Mouse (Mus musculus) cerebellum, postnatal 10 days (tissue): ENCODE results near the gene Shld2.

Experiments used
- DNase-seq, 2 experiments: peaks; one replicate each; pipeline ENCODE4 v3.0.0; 2021; ENCODE audit warnings: mixed read lengths in 2 of 2

Shld2 gene

DNA sequence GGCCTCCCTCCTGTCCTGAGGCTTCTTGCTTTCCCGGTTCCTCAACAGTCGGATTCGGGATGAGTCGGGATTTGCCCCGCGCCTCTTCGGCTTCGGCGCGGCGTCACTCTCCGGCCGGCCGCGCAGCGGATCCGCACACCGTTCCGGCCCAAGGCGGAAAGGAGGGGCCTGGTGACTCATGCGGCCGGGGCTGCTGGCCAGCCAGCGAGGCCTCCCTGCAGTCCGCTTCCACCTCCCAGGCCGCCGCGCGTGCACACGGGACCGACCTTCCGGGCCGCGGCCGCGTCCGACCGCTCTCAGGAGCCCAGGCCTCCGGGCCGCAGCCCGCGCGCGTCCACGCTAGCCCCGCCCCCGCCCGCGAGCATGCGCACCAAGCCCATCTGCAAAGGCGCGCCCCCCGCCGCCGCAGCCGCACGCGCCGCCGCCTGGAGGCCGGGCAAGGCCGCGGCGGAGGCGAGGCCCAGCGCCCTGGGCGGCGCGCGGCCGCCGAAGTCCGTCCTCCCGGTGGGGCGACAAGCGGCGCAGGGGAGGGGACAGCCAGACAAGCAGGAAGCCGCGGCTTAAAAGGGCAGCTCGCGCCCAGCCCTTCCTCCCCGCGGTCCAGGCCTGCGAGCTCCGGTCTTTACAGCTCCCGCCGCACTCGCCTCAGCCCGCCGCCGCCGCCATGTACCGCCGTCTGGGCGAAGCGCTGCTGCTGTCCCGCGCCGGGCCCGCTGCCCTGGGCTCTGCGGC, at the start of gene Shld2, which contains the start of gene Glud1:
Shld2 (minus strand) TSS at position 260 of the 732 bp plus-strand sequence.
Glud1 (plus strand) TSS at position 494 of the 732 bp plus-strand sequence.
- DNase-seq = peak; percentile 98 to 99

DNA sequence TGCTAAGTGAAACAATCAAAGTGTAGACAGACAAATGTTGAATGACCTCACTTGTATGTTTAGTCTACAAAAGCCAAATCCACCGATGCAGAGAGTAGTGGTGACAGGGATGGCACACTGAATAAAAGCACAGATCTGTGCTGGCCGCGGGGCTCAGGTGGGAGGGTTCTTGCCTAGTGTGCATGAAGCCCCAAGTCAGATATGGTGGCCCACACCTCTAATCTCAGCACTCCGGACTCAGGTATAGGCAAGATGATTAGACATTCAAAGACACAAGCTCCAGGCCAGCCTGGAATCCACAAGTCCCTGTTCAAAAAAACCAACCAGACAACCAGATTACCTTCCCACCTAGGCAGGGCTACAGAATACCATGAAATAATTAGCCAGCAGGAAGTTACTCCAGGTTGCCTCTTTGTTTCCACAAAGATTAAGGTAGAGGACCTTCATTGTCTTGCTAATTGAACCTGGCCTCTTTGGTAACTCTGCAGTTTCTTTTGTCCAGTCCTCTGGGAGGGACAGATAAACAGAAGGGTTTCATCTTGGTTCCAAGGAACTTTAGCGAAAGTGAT, 49.5 kb upstream of the Shld2 start:
- no peak for DNase-seq

DNA sequence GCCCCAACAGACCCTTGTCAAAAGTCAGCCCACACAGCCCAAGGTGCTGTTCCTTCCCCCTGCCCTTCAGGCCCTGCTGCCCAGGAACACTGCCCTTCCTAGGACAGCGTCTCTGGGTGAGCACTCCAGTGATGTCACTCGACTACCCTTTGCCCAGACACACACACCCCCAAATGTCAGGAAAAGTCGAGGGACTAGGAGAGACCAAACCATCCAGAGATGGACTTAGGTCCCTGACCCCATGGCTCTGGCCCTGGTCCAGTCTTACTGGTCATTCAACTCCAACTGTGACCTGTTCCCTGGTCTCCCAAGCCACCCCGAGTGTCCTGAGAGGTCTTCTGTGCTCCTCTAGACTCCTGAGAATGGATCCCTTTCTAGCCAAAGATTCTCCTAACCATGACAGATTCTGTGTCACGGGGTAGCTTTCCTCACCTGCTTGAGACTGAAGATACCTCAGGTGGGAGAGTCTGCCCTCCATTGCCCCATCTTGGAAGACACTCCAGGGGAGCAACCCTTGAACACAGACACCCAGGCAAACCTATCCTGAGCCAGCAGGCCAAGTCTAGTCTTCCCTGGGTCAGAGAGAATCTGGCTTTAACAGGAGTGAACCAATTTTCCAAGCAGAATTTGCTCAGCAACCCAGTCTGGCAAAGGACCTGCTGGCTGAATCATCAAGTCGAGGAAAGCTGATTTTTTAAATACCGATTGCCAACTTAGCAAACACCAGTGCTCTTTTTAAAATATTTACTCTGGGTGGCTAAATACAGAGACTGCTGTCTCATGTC, 47.6 kb upstream of the Shld2 start:
- DNase-seq = no peak

DNA sequence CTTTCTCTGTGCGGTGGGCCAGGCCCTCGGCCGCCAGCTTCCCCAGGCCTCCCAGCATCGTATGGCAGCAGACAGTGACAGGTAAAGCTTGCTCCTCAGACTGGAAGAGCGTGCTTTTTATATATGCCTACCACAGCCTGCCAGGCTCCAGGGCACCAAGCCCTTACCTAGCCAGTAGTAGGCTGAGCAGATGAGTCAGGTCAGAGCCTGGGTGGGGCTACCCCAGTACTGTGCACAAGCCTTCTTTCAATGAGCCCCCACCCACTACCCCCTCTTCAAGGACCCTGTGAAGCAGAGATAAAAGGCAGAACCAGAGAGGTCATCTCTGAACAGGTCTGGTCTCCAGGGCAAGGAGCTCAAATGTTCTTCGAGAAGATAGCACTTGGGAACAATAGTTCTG, 45.0 kb upstream of the Shld2 start, which contains the start of gene Fam25c:
Fam25c (minus strand) TSS at position 133 of the 400 bp plus-strand sequence.
- no peak for DNase-seq

- DNase-seq = no peak
Observed at GRCm38 (mm10) chr14:34354456-34354855, 44.2 kb upstream of the Shld2 start.

- no peak for DNase-seq
Observed at GRCm38 (mm10) chr14:34353326-34353725, 43.0 kb upstream of the Shld2 start.

DNA sequence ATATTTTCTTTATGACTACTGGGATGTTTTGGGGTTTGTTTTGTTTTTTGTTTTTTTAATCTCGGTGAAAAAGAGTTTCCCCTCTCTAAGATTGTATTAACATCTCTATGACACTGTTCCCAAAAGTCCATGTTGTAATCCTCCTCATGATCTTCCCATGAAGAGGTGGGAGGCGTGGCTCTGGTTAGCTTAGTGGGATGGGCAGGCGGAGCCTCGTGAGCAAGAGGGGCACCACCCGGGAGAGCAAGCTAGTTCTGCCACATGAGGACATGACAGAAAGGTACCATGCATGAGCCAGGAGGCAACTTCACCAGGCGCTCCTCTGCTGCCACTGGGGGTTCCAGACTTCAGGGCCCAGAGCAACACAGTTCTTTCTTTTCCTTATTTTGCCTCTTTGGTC, 42.2 kb upstream of the Shld2 start:
- DNase-seq = no peak

- no peak for DNase-seq
Observed at GRCm38 (mm10) chr14:34351660-34352059, 41.4 kb upstream of the Shld2 start.

- no peak for DNase-seq
Observed at GRCm38 (mm10) chr14:34349007-34349406, 38.7 kb upstream of the Shld2 start.

DNA sequence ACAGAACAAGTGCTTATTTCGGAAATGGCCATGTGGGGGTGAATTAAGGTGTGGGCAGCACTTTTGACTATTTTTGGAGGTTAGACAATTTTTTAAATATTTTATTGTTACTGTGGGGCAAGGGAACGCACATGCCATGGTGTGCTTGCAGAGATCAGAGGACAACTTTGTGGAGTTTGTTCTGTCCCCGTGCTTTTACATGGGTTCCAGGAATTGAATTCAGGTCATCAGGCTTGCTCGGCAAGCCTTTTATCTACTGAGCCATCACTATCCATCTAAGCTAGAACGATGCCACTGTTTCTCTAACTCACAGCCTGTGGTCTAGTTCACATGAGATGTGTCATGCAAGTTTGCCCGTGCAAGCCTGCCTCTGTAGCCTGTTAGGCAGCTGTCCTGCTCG, 38.0 kb upstream of the Shld2 start:
- no peak for DNase-seq

DNA sequence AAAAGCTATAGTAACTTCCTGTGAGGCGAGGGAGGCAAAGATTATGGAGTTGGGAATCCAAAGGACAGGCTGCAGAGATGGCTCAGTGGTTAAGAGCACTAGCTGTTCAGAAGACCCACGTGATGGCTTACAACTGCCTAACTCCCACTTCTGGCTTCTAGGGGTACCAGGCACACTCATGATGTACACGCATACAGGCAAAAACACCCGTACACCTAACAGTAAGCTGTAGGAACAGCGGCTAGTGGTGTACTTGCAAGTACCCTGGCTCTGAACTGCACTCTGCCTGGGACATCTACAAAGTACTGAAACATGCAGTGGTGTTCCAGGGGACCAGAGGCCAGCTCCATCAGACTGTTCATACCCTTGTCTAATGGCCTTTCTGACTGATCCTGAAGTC, 36.8 kb upstream of the Shld2 start:
- DNase-seq = no peak

DNA sequence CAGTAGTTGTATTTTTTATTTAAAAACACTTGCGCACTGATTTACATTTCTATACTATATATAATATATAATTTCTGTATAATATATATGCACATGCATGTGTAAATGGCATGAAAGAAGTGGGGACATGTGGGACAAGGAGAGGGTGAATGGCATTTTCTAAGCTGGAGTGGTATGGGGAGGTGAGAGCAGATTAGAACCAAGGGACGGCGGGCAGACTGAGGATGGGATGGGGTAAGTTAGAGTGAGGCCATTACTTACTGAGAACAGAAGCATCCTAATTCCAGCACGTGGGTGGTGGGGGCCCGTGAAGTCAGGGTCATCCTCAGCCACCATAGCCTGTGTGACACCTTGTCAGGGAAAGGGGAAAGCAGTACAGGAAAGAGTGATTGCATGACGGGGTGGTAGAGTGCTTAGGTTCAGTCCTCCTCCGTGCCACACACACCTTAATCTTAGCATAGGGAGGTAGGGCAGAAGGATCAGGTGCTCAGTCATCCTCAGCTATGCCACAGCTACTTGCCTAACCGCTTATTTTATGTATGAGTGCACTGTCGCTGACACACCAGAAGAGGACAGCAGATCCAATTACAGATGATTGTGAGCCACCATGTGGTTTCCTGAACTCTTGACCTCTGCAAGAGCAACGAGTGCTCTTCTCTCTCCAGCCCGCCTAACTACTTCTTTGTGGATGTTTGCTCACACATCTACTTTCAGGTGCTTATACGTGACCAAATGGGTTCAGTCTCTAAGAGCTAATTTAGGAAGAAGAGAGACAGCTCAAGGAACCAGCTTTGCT, 35.7 kb upstream of the Shld2 start:
- no peak for DNase-seq

GRCm38 (mm10) chr14:34344361-34344760, 34.1 kb upstream of the Shld2 start:
- DNase-seq = peak in 1 of 2 experiments; percentile 18

GRCm38 (mm10) chr14:34343078-34343477, 32.8 kb upstream of the Shld2 start:
- no peak for DNase-seq

GRCm38 (mm10) chr14:34341993-34342392, 31.7 kb upstream of the Shld2 start:
- DNase-seq = no peak

- DNase-seq = peak; percentile 18 to 26
Observed at GRCm38 (mm10) chr14:34339446-34339845, 29.2 kb upstream of the Shld2 start.

GRCm38 (mm10) chr14:34332476-34332875, 22.2 kb upstream of the Shld2 start:
- DNase-seq = peak in 1 of 2 experiments; percentile 51

DNA sequence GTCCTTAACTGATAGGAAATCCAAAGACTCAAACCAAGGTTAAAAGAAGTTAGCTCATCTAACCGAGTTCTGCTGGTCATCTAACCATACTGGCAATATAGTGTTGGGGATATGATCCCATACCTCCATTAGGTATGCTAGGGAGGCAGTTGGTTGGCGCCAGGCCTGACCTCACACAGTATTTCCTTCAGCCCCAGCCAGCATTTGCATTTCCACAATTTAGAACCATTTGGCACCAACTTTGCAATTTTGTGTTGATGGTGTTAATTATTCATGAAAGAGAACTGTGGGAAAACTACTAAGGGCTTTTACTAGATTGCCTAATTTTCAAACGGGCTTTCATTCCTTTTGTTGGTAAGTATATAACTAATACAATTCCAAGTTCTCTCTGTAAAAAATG, 21.6 kb upstream of the Shld2 start:
- DNase-seq = peak in 1 of 2 experiments; percentile 51

DNA sequence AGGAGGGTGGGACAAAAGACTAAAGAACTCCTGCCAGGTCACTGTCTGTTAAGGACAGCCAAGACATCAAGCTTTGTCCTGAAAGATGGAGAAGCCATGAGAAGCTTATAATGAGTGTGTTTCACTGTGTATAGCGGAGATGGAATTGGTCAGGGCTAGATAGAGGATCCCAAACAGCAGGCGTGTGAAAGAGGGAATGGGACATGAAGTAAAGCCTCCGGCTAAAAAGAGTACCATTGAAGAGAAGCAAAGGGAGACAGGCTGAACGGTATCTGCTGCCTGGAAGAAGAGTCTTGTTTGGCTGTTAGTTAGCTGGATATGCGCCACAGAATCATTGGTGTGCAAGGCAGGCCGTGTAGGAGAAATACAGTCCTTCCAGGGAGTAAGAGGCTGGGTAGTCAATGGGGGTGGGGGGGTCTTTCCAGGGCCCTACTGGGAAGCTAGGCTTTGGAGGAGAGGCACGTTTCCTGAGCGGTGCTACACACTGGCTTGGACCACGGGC, 20.4 kb upstream of the Shld2 start:
- DNase-seq = peak in 1 of 2 experiments; percentile 28

GRCm38 (mm10) chr14:34327618-34328017, 17.3 kb upstream of the Shld2 start:
- no peak for DNase-seq

DNA sequence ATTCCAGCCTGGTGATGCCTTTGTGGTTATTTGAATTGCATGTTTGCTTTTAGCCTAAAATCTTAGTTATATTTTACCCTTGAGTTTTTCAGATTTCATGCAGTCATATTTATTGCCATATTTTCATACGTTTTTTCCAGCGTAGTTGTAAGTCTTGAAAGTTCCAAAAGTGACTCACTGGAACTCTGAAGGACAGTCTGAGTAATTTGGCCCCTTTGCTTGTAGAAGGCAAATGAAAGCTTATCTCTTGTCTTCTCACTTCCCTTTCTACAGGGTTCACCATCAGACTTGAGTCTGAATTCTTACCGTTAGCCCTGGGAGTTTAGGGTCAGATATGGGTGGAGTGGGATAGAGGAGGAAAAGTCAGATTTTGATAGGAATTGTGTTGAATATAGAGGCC, 16.3 kb upstream of the Shld2 start:
- DNase-seq = no peak

GRCm38 (mm10) chr14:34323576-34324085, 13.3 kb upstream of the Shld2 start:
- DNase-seq = no peak
